Mouse (Mus musculus): ENCODE results near the gene 2410002F23Rik. TPM values are rescaled to one million over a fixed set of nuclear protein-coding genes. Genes with fewer than 3 reads are reported as not detected.

The 2410002F23Rik gene
- total and polyA plus RNA-seq, 3 experiments = 44.4 to 96.1 (median 67.0) TPM

DNA sequence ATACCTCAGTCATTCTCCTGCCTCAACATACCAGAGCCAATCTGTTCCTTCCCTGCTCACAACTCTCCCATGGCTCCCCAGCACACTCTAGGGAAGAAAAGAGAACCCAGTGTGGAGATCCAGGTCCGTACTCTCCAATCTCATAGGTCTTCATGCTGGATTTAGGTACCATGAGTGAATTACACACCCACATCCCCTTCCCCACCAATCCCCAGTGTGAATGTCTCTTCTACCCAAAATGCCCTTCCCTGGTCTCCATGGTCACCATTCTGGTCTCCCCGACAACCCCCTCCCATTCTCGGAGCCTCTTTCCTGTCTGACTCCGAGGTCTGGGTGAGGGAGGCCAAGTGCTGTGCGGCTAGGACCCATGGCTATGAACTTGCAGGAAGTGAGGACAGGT lies 14.6 kb downstream of the 2410002F23Rik start, which contains the start of gene Gm15517:
Gene Gm15517 (plus strand): TSS at position 301 of the 400 bp plus-strand sequence.
- peaks cover 0 to 5% of the 10 kb centered on the region in 2 experiments; a peak in 2 of 4 replicates for H3K4me1 ChIP-seq (ENCODE audit: control insufficient read depth in 1 of 2, insufficient read depth in 2 of 2)
- no peak within 1 kb of the TSS for H3K4me2 ChIP-seq (ENCODE audit: insufficient read depth, low read depth, poor library complexity, severe bottlenecking)
- in situ Hi-C loops (cut with MboI; ENCODE audit: low pct_ligation_motif_present, low pct_unique_long_range_greater_than_20kb, low sequenced_read_pairs) = loop anchor here (5.0 to 10.0 kb wide), 3 partner anchors 86 to 384 kb away; partner anchors contain the start of genes Emc10 and Fam71e1
- DNase-seq (ENCODE audit: extremely low read depth) = no peak
- peaks cover 21% of the 10 kb centered on the region for H3K27me3 ChIP-seq (replicated peaks)
- dilution Hi-C loops (cut with MboI; ENCODE audit: extremely low pct_ligation_motif_present, extremely low pct_unique_long_range_greater_than_20kb, low sequenced_read_pairs) = no loop called here
- no peaks in the 10 kb centered on the region for H3K9me3 ChIP-seq (replicated peaks; ENCODE audit: low read length)
- no peak within 1 kb of the TSS for H3K27ac ChIP-seq (ENCODE audit: insufficient read depth, low read depth)
- no peak within 1 kb of the TSS for H3K4me3 ChIP-seq (replicated peaks in 1 of 3; ENCODE audit: low read depth in 2 of 3, low read length in 2 of 3, poor library complexity in 1 of 3)
- no peak within 1 kb of the TSS for H3K9ac ChIP-seq (ENCODE audit: insufficient read depth, low read depth)
- TF ChIP-seq HCFC1 (IDR thresholded peaks at IDR 0.05; ENCODE audit: low read depth, low read length) = no peak
- no peak for TF ChIP-seq MEF2A (IDR thresholded peaks at IDR 0.05; ENCODE audit: borderline replicate concordance, low read depth, low read length)
- TF ChIP-seq JUN (IDR thresholded peaks at IDR 0.05; ENCODE audit: insufficient read depth, low read depth, low read length) = no peak
- TF ChIP-seq UBTF (IDR thresholded peaks at IDR 0.05; ENCODE audit: low read depth, low read length) = no peak
- no peak for TF ChIP-seq ZNF384 (IDR thresholded peaks at IDR 0.05; ENCODE audit: low read depth, low read length)
- no peak for TF ChIP-seq MXI1 (IDR thresholded peaks at IDR 0.05; ENCODE audit: low read depth, low read length)
- no peaks in the 10 kb centered on the region for H3K79me2 ChIP-seq (replicated peaks; ENCODE audit: control insufficient read depth, extremely low read depth, insufficient read depth, poor library complexity, severe bottlenecking)
- H3K36me3 ChIP-seq (replicated peaks in 1 of 2; ENCODE audit: control insufficient read depth in 1 of 2, insufficient read depth in 1 of 2, low read length in 1 of 2) = no peaks in the 10 kb centered on the region

DNA sequence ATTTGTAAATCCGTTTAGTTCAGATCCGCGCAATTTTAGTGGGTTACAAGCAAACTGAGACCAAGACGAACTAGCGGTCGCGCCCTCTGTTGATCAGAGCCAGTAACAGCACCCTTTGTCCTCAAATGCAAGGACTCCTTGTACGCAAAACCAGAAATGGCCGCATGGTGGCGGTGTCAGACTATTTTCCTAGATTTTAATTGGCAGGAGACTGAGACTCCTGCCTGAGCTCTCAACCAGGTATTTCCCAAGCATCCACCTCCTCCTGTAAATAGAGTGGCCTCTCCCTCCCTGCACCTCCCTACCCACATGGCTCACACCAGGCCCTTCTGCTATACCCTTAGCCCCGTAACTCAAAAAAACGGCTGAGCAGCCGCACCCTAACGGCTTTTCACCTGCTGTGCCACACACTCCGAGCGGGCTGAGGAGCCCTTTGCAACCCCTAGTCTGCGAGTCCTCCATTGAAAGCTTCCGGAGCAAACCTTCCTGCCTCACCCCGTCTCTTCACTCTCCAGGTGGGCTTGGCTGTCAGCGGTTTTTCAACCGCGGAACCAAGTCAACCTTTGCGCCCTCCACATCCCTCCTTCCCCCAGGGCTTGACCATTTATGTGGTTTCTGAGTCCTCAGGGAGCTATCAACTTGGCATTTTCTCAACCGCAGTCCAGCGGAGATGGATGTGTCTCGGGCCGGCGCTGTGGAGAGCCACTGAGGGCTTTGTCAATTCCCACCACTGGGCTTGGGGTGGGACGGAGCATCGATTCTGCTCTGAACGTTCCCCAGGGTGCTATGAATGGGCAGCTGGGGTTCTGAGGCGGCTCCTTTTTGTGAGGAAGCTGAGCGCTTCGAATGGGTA lies 16.5 kb downstream of the 2410002F23Rik start:
- Histone ChIP-seq H3K4me1 (ENCODE audit: control insufficient read depth in 1 of 2, insufficient read depth in 2 of 2) (peaks cover 0 to 5% of the 10 kb centered on the region in 2 experiments; a peak in 2 of 4 replicates), H3K27ac (ENCODE audit: insufficient read depth, low read depth) (no peak overlapping the region), H3K9me3 (replicated peaks; ENCODE audit: low read length) (no peaks in the 10 kb centered on the region), H3K27me3 (replicated peaks) (peaks cover 33% of the 10 kb centered on the region), H3K79me2 (replicated peaks; ENCODE audit: control insufficient read depth, extremely low read depth, insufficient read depth, poor library complexity, severe bottlenecking) (no peaks in the 10 kb centered on the region), H3K36me3 (replicated peaks in 1 of 2; ENCODE audit: control insufficient read depth in 1 of 2, insufficient read depth in 1 of 2, low read length in 1 of 2) (no peaks in the 10 kb centered on the region), H3K4me2 (ENCODE audit: insufficient read depth, low read depth, poor library complexity, severe bottlenecking) (peak overlapping the region; percentile 33), H3K4me3 (replicated peaks in 1 of 3; ENCODE audit: low read depth in 2 of 3, low read length in 2 of 3, poor library complexity in 1 of 3) (no peak overlapping the region), H3K9ac (ENCODE audit: insufficient read depth, low read depth) (no peak overlapping the region)
- dilution Hi-C loops (cut with MboI; ENCODE audit: extremely low pct_ligation_motif_present, extremely low pct_unique_long_range_greater_than_20kb, low sequenced_read_pairs) (no loop called here), in situ Hi-C loops (cut with MboI; ENCODE audit: low pct_ligation_motif_present, low pct_unique_long_range_greater_than_20kb, low sequenced_read_pairs) (loop anchor here (5.0 to 10.0 kb wide), 3 partner anchors 84 to 382 kb away; partner anchors contain the start of genes Emc10 and Fam71e1)
- DNase-seq (ENCODE audit: extremely low read depth) = peak; percentile 92
- TF ChIP-seq MEF2A (IDR thresholded peaks at IDR 0.05; ENCODE audit: borderline replicate concordance, low read depth, low read length) = peak; percentile 72; the same call in 1 of the 2 replicates
- peak; percentile 32; the same call in 1 of the 2 replicates for TF ChIP-seq MAX (IDR thresholded peaks at IDR 0.05; ENCODE audit: low read length)
- TF ChIP-seq POLR2AphosphoS2 (IDR thresholded peaks at IDR 0.05; ENCODE audit: low read depth, low read length) = no peak
- peak; percentile 60; the same call in 1 of the 2 replicates for TF ChIP-seq MAZ (IDR thresholded peaks at IDR 0.05; ENCODE audit: low read depth, low read length)
- TF ChIP-seq BHLHE40 (IDR thresholded peaks at IDR 0.05; ENCODE audit: low read depth, low read length) = 0 out of 2 replicates have a peak, but pooled peaks have one; percentile 27
- TF ChIP-seq ELF1 (IDR thresholded peaks at IDR 0.05; ENCODE audit: low read depth, low read length) = peak; percentile 44; the same call in 1 of the 2 replicates
- peak; percentile 90 for TF ChIP-seq ZC3H11A (IDR thresholded peaks at IDR 0.05; ENCODE audit: low read depth, low read length)
- no peak for TF ChIP-seq CHD1 (IDR thresholded peaks at IDR 0.05; ENCODE audit: low read depth, low read length)
- TF ChIP-seq EP300 (IDR thresholded peaks at IDR 0.05; ENCODE audit: low read length) = 0 out of 2 replicates have a peak, but pooled peaks have one; percentile 2
- peak; percentile 45 for TF ChIP-seq NRF1 (IDR thresholded peaks at IDR 0.05; ENCODE audit: low read depth, low read length)
- no peak for TF ChIP-seq MXI1 (IDR thresholded peaks at IDR 0.05; ENCODE audit: low read depth, low read length)
- TF ChIP-seq TCF12 (IDR thresholded peaks at IDR 0.05; ENCODE audit: low read depth, low read length) = 0 out of 2 replicates have a peak, but pooled peaks have one; percentile 36
- no peak for TF ChIP-seq GABPA (IDR thresholded peaks at IDR 0.05; ENCODE audit: insufficient replicate concordance, low read depth, low read length)
- peak; percentile 80 for TF ChIP-seq ZNF384 (IDR thresholded peaks at IDR 0.05; ENCODE audit: low read depth, low read length)
- TF ChIP-seq NELFE (IDR thresholded peaks at IDR 0.05; ENCODE audit: low read depth, low read length) = peak; percentile 75; the same call in 1 of the 2 replicates
- TF ChIP-seq SIN3A (IDR thresholded peaks at IDR 0.05; ENCODE audit: low read length) = peak; percentile 50; the same call in 1 of the 2 replicates
- TF ChIP-seq RAD21 (IDR thresholded peaks at IDR 0.05; ENCODE audit: low read depth, low read length) = peak; percentile 95
- TF ChIP-seq IRF4 (IDR thresholded peaks at IDR 0.05; ENCODE audit: low read depth, low read length) = peak; percentile 30; the same call in 1 of the 2 replicates
- TF ChIP-seq ZMIZ1 (IDR thresholded peaks at IDR 0.05; ENCODE audit: low read depth, low read length) = no peak
- peak; percentile 21; the same call in 1 of the 2 replicates for TF ChIP-seq HCFC1 (IDR thresholded peaks at IDR 0.05; ENCODE audit: low read depth, low read length)
- peak; percentile 38; the same call in 1 of the 2 replicates for TF ChIP-seq E2F4 (IDR thresholded peaks at IDR 0.05; ENCODE audit: insufficient replicate concordance, low read depth, low read length)
- TF ChIP-seq MYC (IDR thresholded peaks at IDR 0.05; ENCODE audit: low read depth, low read length) = peak; percentile 65; the same call in 1 of the 2 replicates
- peak; percentile 93 for TF ChIP-seq SMC3 (IDR thresholded peaks at IDR 0.05; ENCODE audit: low read depth, low read length)
- peak; percentile 88 to 99 for TF ChIP-seq CTCF (conservative IDR thresholded peaks at IDR 0.05 in 1 of 2, IDR thresholded peaks at IDR 0.05 in 1 of 2; ENCODE audit: low read depth in 2 of 2, low read length in 2 of 2)

All from CH12.LX (cell line).